Mouse (Mus musculus) embryonic facial prominence, embryonic 13.5 days (tissue): ENCODE measurements at regions not wholly inside any gene's neighbourhood (a gene's known extent, or its start where the extent isn't known, plus 50 kb on each side); places are given as distances from the start of the nearest gene placed in this dataset.
A peak's percentile ranks its signal among the peaks of the same experiment; 100 is the strongest.

Source experiments
- ATAC-seq: fragments of 200-750 bp; cut with Nextera tagmentation; 2 replicates; pipeline ENCODE4 v1.8.0; 2017; ENCODE audit warnings: low read depth; ENCODE audit not compliant: insufficient number of reproducible peaks, insufficient read depth, low FRiP score, low TSS enrichment
- H3K27ac ChIP-seq: fragments of 300-500 bp; sonication (generic); 2 replicates; pipeline ENCODE4 v1.5.1; 2015; ENCODE audit warnings: moderate library complexity, mild to moderate bottlenecking, inconsistent platforms
- H3K27me3 ChIP-seq: fragments of 300-500 bp; sonication (generic); 2 replicates; pipeline ENCODE4 v1.6.1; 2015; ENCODE audit warnings: mild to moderate bottlenecking, inconsistent platforms
- H3K36me3 ChIP-seq: fragments of 300-500 bp; sonication (generic); 2 replicates; pipeline ENCODE4 v1.6.1; 2015; ENCODE audit warnings: mild to moderate bottlenecking, inconsistent platforms
- H3K4me1 ChIP-seq: fragments of 300-500 bp; sonication (generic); 2 replicates; pipeline ENCODE4 v1.6.1; 2015; ENCODE audit warnings: inconsistent platforms
- H3K4me2 ChIP-seq: fragments of 300-500 bp; sonication (generic); 2 replicates; pipeline ENCODE4 v1.6.1; 2015; ENCODE audit warnings: moderate library complexity, mild to moderate bottlenecking, inconsistent platforms
- H3K4me3 ChIP-seq: fragments of 300-500 bp; sonication (generic); 2 replicates; pipeline ENCODE4 v1.5.1; 2015; ENCODE audit warnings: mild to moderate bottlenecking, inconsistent platforms
- H3K9ac ChIP-seq: fragments of 300-500 bp; sonication (generic); 2 replicates; pipeline ENCODE4 v1.6.1; 2015; ENCODE audit warnings: mild to moderate bottlenecking, inconsistent platforms
- H3K9me3 ChIP-seq: fragments of 300-500 bp; sonication (generic); 2 replicates; pipeline ENCODE4 v1.6.1; 2016; ENCODE audit warnings: inconsistent platforms
- WGBS: fragments of 180-500 bp; shearing (Covaris S2); methylation state at CpG from one replicate; pipeline ENCODE4 v1.1.7; 2015; ENCODE audit warnings: mixed read lengths; 5-methylcytosine and 5-hydroxymethylcytosine counted together

- no peak overlapping the region for H3K4me3 ChIP-seq
- peaks cover 19% of the 10 kb centered on the region for H3K4me1 ChIP-seq
- WGBS, result 33% methylated on average over 3 of the region's 3 CpGs
- H3K4me2 ChIP-seq, result no peak overlapping the region
- no peak for ATAC-seq
- no peaks in the 10 kb centered on the region for H3K9me3 ChIP-seq
- H3K27me3 ChIP-seq, result no peaks in the 10 kb centered on the region
- no peak overlapping the region for H3K9ac ChIP-seq
- H3K27ac ChIP-seq, result no peak overlapping the region
- H3K36me3 ChIP-seq, result no peaks in the 10 kb centered on the region
These were observed 2232.7 kb downstream of the 4930444P10Rik start for GRCm38 (mm10) chr1:13860469-13860868.

- no peak overlapping the region for H3K9ac ChIP-seq
- H3K4me3 ChIP-seq, result no peak overlapping the region
- no peak overlapping the region for H3K27ac ChIP-seq
- no peaks in the 10 kb centered on the region for H3K27me3 ChIP-seq
- H3K4me2 ChIP-seq, result no peak overlapping the region
- no peak for ATAC-seq
- peaks cover 19% of the 10 kb centered on the region for H3K4me1 ChIP-seq
- H3K9me3 ChIP-seq, result no peaks in the 10 kb centered on the region
- WGBS, result 51% methylated on average over 3 of the region's 3 CpGs
- no peaks in the 10 kb centered on the region for H3K36me3 ChIP-seq
These were observed 2233.4 kb downstream of the 4930444P10Rik start for GRCm38 (mm10) chr1:13859723-13860122.

DNA sequence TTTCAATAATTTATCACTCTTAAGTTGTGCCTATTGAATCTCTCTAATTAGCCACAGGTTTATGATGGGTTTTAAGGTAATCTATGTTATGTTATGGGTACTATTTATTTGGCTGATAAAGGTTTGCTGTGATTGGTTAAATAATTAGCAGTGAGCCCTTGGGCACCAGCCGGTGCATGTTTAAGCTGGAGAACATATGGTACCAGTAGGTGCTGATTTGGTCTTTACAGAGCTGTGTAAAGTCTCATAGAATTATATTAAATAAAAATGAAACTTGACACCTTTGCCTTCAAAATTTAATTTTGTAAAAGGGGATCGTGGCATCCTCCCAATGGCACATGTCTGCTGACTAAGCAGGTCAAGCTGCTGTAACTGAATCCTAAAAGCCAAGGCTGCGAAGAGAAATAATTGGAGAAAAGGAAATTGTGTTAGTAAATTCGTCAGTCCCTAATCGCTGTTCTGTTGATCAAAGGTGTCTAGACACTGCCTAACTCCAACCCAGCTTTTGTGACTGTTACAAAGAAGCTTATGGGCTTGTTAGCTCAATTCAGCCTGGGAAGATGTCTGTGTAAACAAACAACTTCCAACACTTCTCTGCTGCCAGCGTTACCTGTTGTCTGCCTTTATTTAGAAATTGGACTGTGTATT lies 2234.6 kb downstream of the 4930444P10Rik start:
- no peaks in the 10 kb centered on the region for H3K27me3 ChIP-seq
- no peak for ATAC-seq
- H3K9me3 ChIP-seq, result no peaks in the 10 kb centered on the region
- H3K4me3 ChIP-seq, result no peak overlapping the region
- peaks cover 19% of the 10 kb centered on the region for H3K4me1 ChIP-seq
- no peak overlapping the region for H3K9ac ChIP-seq
- no peak overlapping the region for H3K27ac ChIP-seq
- no peaks in the 10 kb centered on the region for H3K36me3 ChIP-seq
- WGBS, result 21% methylated on average over 6 of the region's 6 CpGs
- H3K4me2 ChIP-seq, result no peak overlapping the region

DNA sequence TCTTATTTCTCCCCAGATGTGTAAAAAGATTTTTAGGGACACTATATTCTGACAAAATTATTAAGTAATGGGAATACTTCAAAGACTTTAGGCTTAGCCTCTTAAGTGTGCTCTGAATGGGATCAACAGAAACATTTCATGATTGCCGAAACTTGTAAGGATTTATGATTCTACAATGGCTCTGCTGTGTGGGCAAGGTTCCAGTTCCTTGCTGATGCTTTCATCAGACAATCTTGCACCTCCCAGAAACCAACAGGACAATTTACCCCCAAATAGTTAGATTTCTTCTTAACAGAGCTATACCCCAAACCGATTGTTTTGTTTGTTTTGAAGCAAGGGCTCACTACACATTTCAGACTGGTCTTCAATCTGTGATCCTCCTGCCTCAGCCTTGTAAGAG lies 2236.1 kb downstream of the 4930444P10Rik start:
- no peak for ATAC-seq
- no peaks in the 10 kb centered on the region for H3K27me3 ChIP-seq
- no peak overlapping the region for H3K4me3 ChIP-seq
- no peak overlapping the region for H3K4me2 ChIP-seq
- WGBS, result 72% methylated on average over 2 of the region's 2 CpGs
- H3K4me1 ChIP-seq, result peaks cover 19% of the 10 kb centered on the region
- no peak overlapping the region for H3K9ac ChIP-seq
- no peak overlapping the region for H3K27ac ChIP-seq
- H3K36me3 ChIP-seq, result no peaks in the 10 kb centered on the region
- no peaks in the 10 kb centered on the region for H3K9me3 ChIP-seq

DNA sequence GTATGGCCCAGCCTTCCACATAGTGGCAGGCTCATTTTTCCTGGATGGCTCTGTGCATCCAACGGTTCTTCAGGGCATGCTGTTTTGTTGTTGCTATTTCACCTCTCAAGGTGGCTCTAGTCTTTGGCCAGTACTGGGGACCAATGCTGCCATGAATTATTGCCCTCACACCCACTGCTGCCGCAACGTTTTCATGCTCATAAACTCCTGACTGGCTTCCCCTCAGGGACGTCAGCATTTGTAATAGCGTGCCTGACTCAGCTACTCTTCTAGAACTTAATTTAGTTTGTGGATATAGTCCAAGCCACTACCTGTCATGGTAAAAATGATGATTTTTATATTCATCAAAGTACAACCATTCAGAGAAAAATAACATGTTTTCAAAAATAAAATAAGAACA lies 2242.0 kb downstream of the 4930444P10Rik start:
- WGBS, result 60% methylated on average over 5 of the region's 5 CpGs
- Histone ChIP-seq H3K4me2 (no peak overlapping the region), H3K9me3 (no peaks in the 10 kb centered on the region), H3K27me3 (no peaks in the 10 kb centered on the region), H3K36me3 (no peaks in the 10 kb centered on the region), H3K27ac (no peak overlapping the region), H3K4me1 (peaks cover 7% of the 10 kb centered on the region; the same call in 1 of the 2 replicates), H3K4me3 (no peak overlapping the region), H3K9ac (no peak overlapping the region)
- no peak for ATAC-seq

- H3K4me1 ChIP-seq, result peaks cover 7% of the 10 kb centered on the region; the same call in 1 of the 2 replicates
- WGBS, result 72% methylated on average over 4 of the region's 4 CpGs
- no peaks in the 10 kb centered on the region for H3K9me3 ChIP-seq
- H3K27ac ChIP-seq, result no peak overlapping the region; the same call in 1 of the 2 replicates
- no peaks in the 10 kb centered on the region for H3K27me3 ChIP-seq
- no peaks in the 10 kb centered on the region for H3K36me3 ChIP-seq
- no peak overlapping the region for H3K4me2 ChIP-seq
- ATAC-seq, result peak; percentile 67; the same call in 1 of the 2 replicates
- H3K4me3 ChIP-seq, result no peak overlapping the region
- H3K9ac ChIP-seq, result no peak overlapping the region
These were observed 2244.1 kb downstream of the 4930444P10Rik start for GRCm38 (mm10) chr1:13849071-13849470.

DNA sequence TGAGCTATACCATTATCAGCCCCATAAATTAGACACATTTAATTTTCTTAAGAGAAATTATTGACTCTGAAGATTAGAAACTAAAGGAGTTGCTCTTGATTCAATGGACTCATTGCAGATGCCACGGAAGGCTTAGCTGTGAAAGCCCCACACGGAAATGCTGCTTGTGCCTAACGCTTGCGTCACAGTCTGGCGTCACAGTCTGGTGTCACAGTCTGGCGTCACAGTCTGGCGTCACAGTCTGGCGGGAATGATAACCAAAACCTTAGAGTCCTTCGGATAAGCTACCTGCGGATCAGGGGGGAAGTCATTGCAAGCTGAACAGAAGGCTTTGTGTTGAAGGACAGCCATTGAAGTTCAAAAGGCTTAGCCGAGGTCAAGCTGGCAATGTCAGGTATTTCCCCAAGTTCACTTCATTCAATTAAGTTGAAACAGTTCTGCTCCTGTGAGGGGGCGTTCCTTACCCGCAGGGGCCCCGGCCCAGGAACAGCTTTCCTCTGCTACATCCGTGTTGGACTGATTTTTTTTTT lies 2246.7 kb downstream of the 4930444P10Rik start:
- no peaks in the 10 kb centered on the region for H3K27me3 ChIP-seq
- ATAC-seq, result no peak
- H3K4me2 ChIP-seq, result peak overlapping the region; percentile 11; the same call in 1 of the 2 replicates
- H3K9ac ChIP-seq, result no peak overlapping the region
- no peak overlapping the region for H3K4me3 ChIP-seq
- no peaks in the 10 kb centered on the region for H3K36me3 ChIP-seq
- 31% methylated on average over 15 of the region's 15 CpGs for WGBS
- H3K27ac ChIP-seq, result no peak overlapping the region
- H3K9me3 ChIP-seq, result no peaks in the 10 kb centered on the region
- peaks cover 7% of the 10 kb centered on the region; the same call in 1 of the 2 replicates for H3K4me1 ChIP-seq

DNA sequence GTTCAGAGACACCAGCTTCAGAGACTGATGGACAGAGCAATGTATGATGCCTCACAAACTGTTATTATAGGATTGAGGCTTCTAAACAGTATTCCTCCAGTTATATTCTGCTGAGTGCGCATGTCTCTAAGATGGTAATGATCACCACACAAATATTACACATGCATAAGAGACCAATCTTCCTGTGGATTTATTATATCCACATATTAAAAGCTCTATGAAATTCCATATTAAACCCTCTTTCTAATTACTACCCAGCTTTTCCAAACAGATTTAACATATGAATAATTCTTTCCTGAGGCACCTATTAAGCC lies 2252.9 kb downstream of the 4930444P10Rik start:
- peaks cover 10% of the 10 kb centered on the region; the same call in 1 of the 2 replicates for H3K4me1 ChIP-seq
- 86% methylated on average over 1 of the region's 1 CpGs for WGBS

DNA sequence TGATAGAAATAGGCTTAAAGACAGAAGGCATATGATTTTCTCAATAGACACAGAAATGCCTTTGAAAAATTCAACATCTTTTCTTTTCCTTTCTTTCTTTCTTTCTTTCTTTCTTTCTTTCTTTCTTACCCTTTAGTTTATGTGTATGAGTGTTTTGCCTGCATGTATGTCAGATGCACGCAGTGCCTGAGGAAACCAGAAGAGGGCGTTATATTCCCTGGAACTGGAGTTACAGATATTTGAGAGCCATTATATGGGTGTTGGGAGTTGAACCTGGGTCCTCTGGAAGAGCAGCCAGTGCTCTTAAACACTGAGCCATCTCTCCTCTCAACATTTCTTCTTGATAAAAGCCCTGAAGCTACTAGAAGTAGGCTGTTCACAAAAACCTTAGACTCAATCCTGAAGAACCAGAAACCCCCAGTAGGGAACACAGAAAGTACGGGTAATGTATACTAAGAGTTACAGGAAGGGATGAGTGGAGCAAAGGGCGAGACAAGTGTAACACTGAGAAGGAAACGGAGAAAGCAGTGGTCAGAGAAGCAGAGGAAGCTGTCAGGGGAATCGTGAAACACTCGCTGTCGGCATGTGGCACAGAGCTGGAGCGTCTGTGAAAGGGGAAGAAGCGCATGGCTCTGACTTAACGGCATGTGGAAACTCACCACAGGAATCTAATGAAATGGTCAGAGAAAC lies 2253.4 kb downstream of the 4930444P10Rik start:
- no peak overlapping the region for H3K27ac ChIP-seq

More for the DNA sequence above, 2252.9 kb downstream of the 4930444P10Rik start:
- ATAC-seq, result no peak
- Histone ChIP-seq H3K4me3 (no peak overlapping the region), H3K27me3 (no peaks in the 10 kb centered on the region), H3K4me2 (no peak overlapping the region), H3K9ac (no peak overlapping the region), H3K9me3 (no peaks in the 10 kb centered on the region), H3K27ac (no peak overlapping the region), H3K36me3 (no peaks in the 10 kb centered on the region)

GRCm38 (mm10) chr1:13834860-13835840 lies 2258.0 kb downstream of the 4930444P10Rik start:
- H3K9me3 ChIP-seq, result no peaks in the 10 kb centered on the region
- no peak for ATAC-seq
- 47% methylated on average over 12 of the region's 12 CpGs for WGBS

More for the DNA sequence above, 2253.4 kb downstream of the 4930444P10Rik start:
- H3K4me3 ChIP-seq, result no peak overlapping the region
- 51% methylated on average over 11 of the region's 11 CpGs for WGBS
- peaks cover 12% of the 10 kb centered on the region; the same call in 1 of the 2 replicates for H3K4me1 ChIP-seq
- H3K9ac ChIP-seq, result no peak overlapping the region
- H3K4me2 ChIP-seq, result no peak overlapping the region
- ATAC-seq, result no peak
- no peaks in the 10 kb centered on the region for H3K36me3 ChIP-seq
- no peaks in the 10 kb centered on the region for H3K27me3 ChIP-seq
- H3K9me3 ChIP-seq, result no peaks in the 10 kb centered on the region

GRCm38 (mm10) chr1:13807786-13808185 lies 2285.3 kb downstream of the 4930444P10Rik start:
- no peak overlapping the region for H3K9ac ChIP-seq
- no peak overlapping the region for H3K27ac ChIP-seq
- 48% methylated on average over 4 of the region's 4 CpGs for WGBS
- H3K4me2 ChIP-seq, result no peak overlapping the region
- H3K36me3 ChIP-seq, result no peaks in the 10 kb centered on the region
- no peaks in the 10 kb centered on the region for H3K27me3 ChIP-seq
- no peaks in the 10 kb centered on the region for H3K4me1 ChIP-seq
- no peak for ATAC-seq
- no peaks in the 10 kb centered on the region for H3K9me3 ChIP-seq
- no peak overlapping the region for H3K4me3 ChIP-seq

More at GRCm38 (mm10) chr1:13834860-13835840, 2258.0 kb downstream of the 4930444P10Rik start:
- Histone ChIP-seq H3K4me3 (no peak overlapping the region), H3K27ac (no peak overlapping the region), H3K4me2 (no peak overlapping the region), H3K36me3 (no peaks in the 10 kb centered on the region), H3K9ac (no peak overlapping the region), H3K4me1 (peaks cover 12% of the 10 kb centered on the region; the same call in 1 of the 2 replicates), H3K27me3 (no peaks in the 10 kb centered on the region)
